Mouse (Mus musculus) midbrain, postnatal 0 days (tissue): Measurements from ENCODE around the gene Plekhg1. TPM values are rescaled to one million over a fixed set of nuclear protein-coding genes. Genes with fewer than 3 reads are reported as not detected.

ENCODE experiments used
- ATAC-seq: fragments of 200-750 bp; cut with Nextera tagmentation; 2 replicates; pipeline ENCODE4 v1.8.0; 2017; ENCODE audit warnings: moderate number of reproducible peaks, mild to moderate bottlenecking, moderate TSS enrichment, moderate library complexity; ENCODE audit not compliant: low FRiP score
- DNase-seq: peaks from one replicate; pipeline ENCODE4 v3.0.0-alpha.2; 2015; ENCODE audit warnings: low spot score
- H3K27ac ChIP-seq: fragments of 300-500 bp; sonication (generic); 2 replicates; pipeline ENCODE4 v1.5.1; 2014; ENCODE audit warnings: low read depth, mild to moderate bottlenecking, low read length, mixed read lengths
- H3K27me3 ChIP-seq: fragments of 300-500 bp; sonication (generic); 2 replicates; pipeline ENCODE4 v1.6.1; 2014; ENCODE audit warnings: low read length, control low read depth, mixed read lengths; ENCODE audit not compliant: insufficient read depth
- H3K36me3 ChIP-seq: fragments of 300-500 bp; sonication (generic); 2 replicates; pipeline ENCODE4 v1.6.1; 2014; ENCODE audit warnings: low read length, control low read depth, mixed read lengths; ENCODE audit not compliant: insufficient read depth
- H3K4me1 ChIP-seq: fragments of 300-500 bp; sonication (generic); 2 replicates; pipeline ENCODE4 v1.6.1; 2014; ENCODE audit warnings: mild to moderate bottlenecking, control low read depth, antibody characterized with exemption, low read length, mixed read lengths; ENCODE audit not compliant: insufficient read depth
- H3K4me2 ChIP-seq: fragments of 300-500 bp; sonication (generic); 2 replicates; pipeline ENCODE4 v1.6.1; 2014; ENCODE audit warnings: low read depth, mild to moderate bottlenecking, low read length, mixed read lengths; ENCODE audit not compliant: poor library complexity, severe bottlenecking
- H3K4me3 ChIP-seq: fragments of 300-500 bp; sonication (generic); 2 replicates; pipeline ENCODE4 v1.5.1; 2014; ENCODE audit warnings: low read depth, mild to moderate bottlenecking, low read length, moderate library complexity
- H3K9ac ChIP-seq: fragments of 300-500 bp; sonication (generic); replicated peaks from 2 replicates; pipeline ENCODE4 v1.6.1; 2014; ENCODE audit warnings: mild to moderate bottlenecking, low read length, moderate library complexity, mixed read lengths; ENCODE audit not compliant: poor library complexity, severe bottlenecking
- H3K9me3 ChIP-seq: fragments of 300-500 bp; sonication (generic); 2 replicates; pipeline ENCODE4 v1.6.1; 2016; ENCODE audit warnings: low read length, control low read depth
- CTCF ChIP-seq: IDR thresholded peaks from 2 replicates; pipeline ENCODE4 v1.5.1; 2016; ENCODE audit warnings: antibody characterized with exemption, mild to moderate bottlenecking
- WGBS: fragments of 180-500 bp; shearing (Covaris S2); extraction: QIAGEN DNeasy Blood & Tissue Kit; methylation state at CpG from one replicate; pipeline ENCODE4 v1.1.7; 2014; 5-methylcytosine and 5-hydroxymethylcytosine counted together
- polyA plus RNA-seq: library from polyadenylated mRNA; unstranded; fragments of >200 nt; fragmentation: Nextera tagmentation; extraction: Ambion mirVana; gene quantifications from 2 replicates; pipeline ENCODE4 v1.2.1, GENCODE M21; 2015
- total RNA-seq: library from RNA; depleted of rRNA; stranded (reverse); fragments of >200 nt; gene quantifications from 2 replicates; pipeline ENCODE4 v1.2.3, GENCODE M21; 2014

Plekhg1 gene
- total and polyA plus RNA-seq, 2 experiments from 2014 or later: 5.7 to 17.1 TPM

DNA sequence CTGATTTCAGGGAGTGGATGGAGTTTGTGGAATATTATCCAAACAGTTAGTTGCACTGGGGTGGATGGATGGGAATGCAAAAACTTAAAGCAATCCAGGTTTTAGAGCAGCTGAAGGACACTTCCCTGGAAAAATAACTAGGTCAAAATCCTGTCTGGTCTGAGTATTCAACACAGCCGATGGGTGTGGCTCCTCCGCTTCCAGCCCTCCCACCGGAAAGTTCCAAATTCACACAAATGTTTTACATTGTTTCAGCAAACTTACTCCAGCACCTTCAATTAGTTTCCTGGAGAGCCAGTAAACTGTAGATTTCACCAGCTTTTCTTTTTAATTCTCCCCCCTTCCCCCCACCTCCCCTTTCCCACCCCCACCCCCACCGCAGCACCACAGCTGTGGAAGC, 45.2 kb downstream of the Plekhg1 start:
- Histone ChIP-seq H3K4me1 (no peaks in the 10 kb centered on the region), H3K27me3 (no peaks in the 10 kb centered on the region), H3K9me3 (no peaks in the 10 kb centered on the region), H3K36me3 (no peaks in the 10 kb centered on the region), H3K9ac (no peak overlapping the region), H3K4me3 (no peak overlapping the region), H3K27ac (no peak overlapping the region), H3K4me2 (no peak overlapping the region)
- no peak for TF ChIP-seq CTCF
- ATAC-seq (no peak), DNase-seq (no peak)
- 86% methylated on average over 4 of the region's 4 CpGs for WGBS

DNA sequence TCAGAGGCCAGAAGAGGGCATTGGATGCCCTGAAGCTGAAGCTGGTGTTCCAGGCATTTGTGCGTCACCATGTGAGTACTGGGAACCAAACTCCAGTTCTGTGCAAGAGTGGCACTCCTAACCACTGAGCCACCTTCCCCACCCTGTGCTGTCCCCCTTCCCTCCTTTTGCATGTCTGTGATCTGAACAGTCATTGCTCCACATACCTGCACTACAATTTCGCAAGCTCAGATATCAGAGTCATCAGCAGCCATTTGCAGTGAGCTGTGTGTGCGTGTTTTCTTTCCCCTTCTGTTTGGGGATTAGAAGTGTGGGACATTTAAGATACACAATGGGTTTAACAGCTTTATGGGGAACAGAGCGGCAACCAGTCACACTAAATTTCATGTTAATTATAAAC, 46.4 kb downstream of the Plekhg1 start:
- ATAC-seq: no peak
- Histone ChIP-seq H3K4me1 (no peaks in the 10 kb centered on the region), H3K4me3 (no peak overlapping the region), H3K9ac (no peak overlapping the region), H3K27me3 (no peaks in the 10 kb centered on the region), H3K36me3 (no peaks in the 10 kb centered on the region), H3K4me2 (no peak overlapping the region), H3K27ac (no peak overlapping the region), H3K9me3 (no peaks in the 10 kb centered on the region)
- DNase-seq: no peak
- no peak for TF ChIP-seq CTCF
- 82% methylated on average over 4 of the region's 4 CpGs for WGBS

DNA sequence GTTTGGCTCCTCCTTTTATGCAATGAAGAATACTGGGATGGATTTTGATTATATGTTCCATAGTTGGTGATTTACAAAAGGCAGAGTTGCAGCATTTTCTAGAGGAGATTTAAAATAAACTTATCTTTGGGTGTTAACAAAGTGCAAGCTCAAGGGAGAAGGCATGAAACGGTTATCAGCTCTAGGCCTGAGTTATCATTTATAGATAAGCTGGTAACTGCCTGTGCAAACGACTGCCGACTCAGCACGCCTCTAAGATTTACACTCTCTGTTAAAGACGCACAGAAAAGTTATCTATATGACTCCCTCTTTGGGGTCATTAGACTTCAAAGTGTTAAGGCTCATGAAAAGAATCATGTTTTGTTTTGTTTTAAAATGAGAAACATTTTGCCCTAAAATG, 46.8 kb downstream of the Plekhg1 start:
- H3K27ac ChIP-seq: no peak overlapping the region
- H3K36me3 ChIP-seq: no peaks in the 10 kb centered on the region
- no peak overlapping the region for H3K4me3 ChIP-seq
- no peaks in the 10 kb centered on the region for H3K4me1 ChIP-seq
- no peak overlapping the region for H3K4me2 ChIP-seq
- no peak overlapping the region for H3K9ac ChIP-seq
- WGBS: 77% methylated on average over 5 of the region's 5 CpGs
- no peaks in the 10 kb centered on the region for H3K9me3 ChIP-seq
- no peaks in the 10 kb centered on the region for H3K27me3 ChIP-seq
- TF ChIP-seq CTCF: no peak
- ATAC-seq: no peak
- no peak for DNase-seq

DNA sequence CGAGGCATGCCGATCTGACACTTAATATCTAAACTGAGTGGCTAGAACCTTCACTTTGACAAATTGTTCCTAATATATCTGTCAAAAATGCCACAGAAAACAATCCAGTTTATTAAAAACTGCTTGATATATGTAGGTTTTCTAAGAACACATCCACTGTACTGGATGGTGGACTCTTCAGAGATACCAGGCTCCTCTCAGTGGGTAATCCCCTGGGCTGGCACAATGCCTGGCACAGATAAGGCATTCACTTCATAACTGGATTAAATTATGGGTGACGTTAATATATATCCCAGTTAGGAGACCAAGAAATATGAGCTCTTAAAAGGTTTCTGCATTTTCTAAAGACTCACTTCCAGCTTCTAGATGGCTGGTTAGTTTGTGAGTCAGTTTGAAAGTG, 53.7 kb downstream of the Plekhg1 start:
- Histone ChIP-seq H3K4me2 (no peak overlapping the region), H3K36me3 (no peaks in the 10 kb centered on the region), H3K4me1 (no peaks in the 10 kb centered on the region), H3K27me3 (no peaks in the 10 kb centered on the region), H3K27ac (no peak overlapping the region), H3K4me3 (no peak overlapping the region), H3K9ac (no peak overlapping the region), H3K9me3 (no peaks in the 10 kb centered on the region)
- DNase-seq (no peak), ATAC-seq (no peak)
- WGBS: 67% methylated on average over 3 of the region's 3 CpGs
- TF ChIP-seq CTCF: no peak

DNA sequence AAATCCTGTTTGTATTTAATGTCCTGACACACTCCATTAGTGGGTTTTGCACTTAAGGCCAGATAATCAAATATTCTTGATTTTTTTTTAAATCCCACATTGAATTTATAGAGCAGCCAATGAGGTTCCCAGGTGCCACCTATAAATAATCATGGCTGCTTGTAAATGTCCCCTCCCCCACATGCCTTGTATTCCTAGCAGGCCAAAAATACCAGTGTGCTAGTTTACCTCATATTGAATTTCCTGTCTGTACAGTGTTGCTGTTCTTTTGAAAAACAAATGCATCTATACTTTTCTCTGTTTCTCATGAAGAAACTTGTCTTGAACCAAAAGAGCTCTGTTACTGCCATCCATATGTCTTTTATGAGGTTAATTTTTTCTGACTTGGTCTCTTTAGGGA, 59.3 kb downstream of the Plekhg1 start:
- no peak overlapping the region for H3K4me3 ChIP-seq
- H3K9me3 ChIP-seq: no peaks in the 10 kb centered on the region
- no peaks in the 10 kb centered on the region for H3K4me1 ChIP-seq
- TF ChIP-seq CTCF: no peak
- DNase-seq (no peak), ATAC-seq (no peak)
- H3K36me3 ChIP-seq: no peaks in the 10 kb centered on the region
- no peak overlapping the region for H3K27ac ChIP-seq
- no peak overlapping the region for H3K9ac ChIP-seq
- H3K4me2 ChIP-seq: no peak overlapping the region
- H3K27me3 ChIP-seq: no peaks in the 10 kb centered on the region

DNA sequence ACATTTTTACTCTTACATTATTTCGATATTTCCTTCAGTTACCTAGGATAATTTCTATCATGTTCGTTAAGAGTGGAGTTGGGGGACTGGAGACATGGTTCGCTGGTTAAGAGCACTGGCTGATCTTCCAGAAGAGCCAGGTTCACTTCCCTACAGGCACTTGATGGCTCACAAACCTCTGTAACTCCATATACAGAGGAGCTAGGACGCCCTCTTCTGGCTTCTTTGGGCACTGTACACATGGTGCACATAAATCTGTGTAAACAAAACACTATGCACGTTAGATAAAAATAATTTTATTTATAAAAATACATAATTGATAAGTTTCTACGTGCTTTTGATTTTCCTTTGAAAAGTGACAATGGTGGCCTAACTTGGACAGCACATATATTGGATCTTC, 61.1 kb downstream of the Plekhg1 start:
- 0 out of 2 replicates have a peak, but pooled peaks have one; percentile 9 for TF ChIP-seq CTCF
- Histone ChIP-seq H3K36me3 (no peaks in the 10 kb centered on the region), H3K9ac (no peak overlapping the region), H3K4me1 (no peaks in the 10 kb centered on the region), H3K27ac (no peak overlapping the region), H3K27me3 (no peaks in the 10 kb centered on the region), H3K4me2 (no peak overlapping the region), H3K4me3 (no peak overlapping the region), H3K9me3 (no peaks in the 10 kb centered on the region)
- ATAC-seq (no peak), DNase-seq (no peak)
- WGBS: 83% methylated on average over 6 of the region's 6 CpGs
